Mouse (Mus musculus): ENCODE measurements around the gene Gpr26. TPM values are rescaled to one million over a fixed set of nuclear protein-coding genes. Genes with fewer than 3 reads are reported as not detected.

Gene Gpr26
- polyA plus RNA-seq, 1 experiment: not detected

DNA sequence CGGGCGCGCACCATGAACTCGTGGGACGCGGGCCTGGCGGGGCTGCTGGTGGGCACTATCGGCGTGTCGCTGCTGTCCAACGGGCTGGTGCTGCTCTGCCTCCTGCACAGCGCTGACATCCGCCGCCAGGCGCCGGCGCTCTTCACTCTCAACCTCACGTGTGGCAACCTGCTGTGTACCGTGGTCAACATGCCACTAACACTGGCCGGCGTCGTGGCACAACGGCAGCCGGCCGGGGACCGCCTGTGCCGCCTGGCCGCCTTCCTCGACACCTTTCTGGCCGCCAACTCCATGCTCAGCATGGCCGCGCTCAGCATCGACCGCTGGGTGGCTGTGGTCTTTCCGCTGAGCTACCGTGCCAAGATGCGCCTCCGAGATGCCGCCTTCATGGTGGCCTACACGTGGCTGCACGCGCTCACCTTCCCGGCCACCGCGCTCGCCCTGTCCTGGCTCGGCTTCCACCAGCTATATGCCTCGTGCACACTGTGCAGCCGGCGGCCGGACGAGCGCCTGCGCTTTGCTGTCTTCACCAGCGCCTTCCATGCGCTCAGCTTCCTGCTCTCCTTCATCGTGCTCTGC lies 745 bp downstream of the Gpr26 start:
- no peak for TF ChIP-seq CTCF (IDR thresholded peaks at IDR 0.05; ENCODE audit: control insufficient read depth, insufficient read depth, low read length)
- no peak for TF ChIP-seq POLR2A (IDR thresholded peaks at IDR 0.05; ENCODE audit: borderline replicate concordance, control insufficient read depth, low read depth, low read length)
- WGBS: 13% methylated on average over 57 of the region's 57 CpGs
- Histone ChIP-seq H3K27ac (ENCODE audit: control insufficient read depth, insufficient read depth, low read depth, low read length, poor library complexity) (no peak overlapping the region), H3K4me3 (replicated peaks; ENCODE audit: control insufficient read depth, low read depth, low read length) (no peak overlapping the region), H3K4me1 (ENCODE audit: control insufficient read depth, insufficient read depth, low read length) (no peaks in the 10 kb centered on the region)

DNA sequence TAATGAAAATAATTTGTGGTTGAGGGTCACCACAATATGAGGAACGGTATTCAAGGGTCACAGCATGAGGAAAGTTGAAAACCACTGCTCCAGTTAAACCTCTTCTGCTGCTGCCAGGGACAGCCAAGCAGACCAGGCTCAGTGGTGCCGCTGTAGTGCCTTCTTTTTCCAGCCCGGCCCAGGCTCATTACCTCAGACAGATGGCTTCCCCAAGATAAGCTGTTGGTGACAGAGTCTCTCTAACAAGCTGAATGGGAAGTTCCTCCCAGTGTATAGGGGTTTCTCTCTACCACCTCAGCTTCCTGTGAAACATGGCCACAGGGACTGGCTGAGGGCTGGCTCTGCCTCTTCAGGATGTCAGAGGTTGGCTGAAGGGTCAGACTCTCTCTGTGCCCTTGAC lies 4.0 kb downstream of the Gpr26 start:
- TF ChIP-seq CTCF (IDR thresholded peaks at IDR 0.05; ENCODE audit: control insufficient read depth, insufficient read depth, low read length): no peak
- no peak for TF ChIP-seq POLR2A (IDR thresholded peaks at IDR 0.05; ENCODE audit: borderline replicate concordance, control insufficient read depth, low read depth, low read length)
- WGBS: 0% methylated on average over 3 of the region's 3 CpGs
- Histone ChIP-seq H3K27ac (ENCODE audit: control insufficient read depth, insufficient read depth, low read depth, low read length, poor library complexity) (no peak overlapping the region), H3K4me3 (replicated peaks; ENCODE audit: control insufficient read depth, low read depth, low read length) (no peak overlapping the region), H3K4me1 (ENCODE audit: control insufficient read depth, insufficient read depth, low read length) (no peaks in the 10 kb centered on the region)

DNA sequence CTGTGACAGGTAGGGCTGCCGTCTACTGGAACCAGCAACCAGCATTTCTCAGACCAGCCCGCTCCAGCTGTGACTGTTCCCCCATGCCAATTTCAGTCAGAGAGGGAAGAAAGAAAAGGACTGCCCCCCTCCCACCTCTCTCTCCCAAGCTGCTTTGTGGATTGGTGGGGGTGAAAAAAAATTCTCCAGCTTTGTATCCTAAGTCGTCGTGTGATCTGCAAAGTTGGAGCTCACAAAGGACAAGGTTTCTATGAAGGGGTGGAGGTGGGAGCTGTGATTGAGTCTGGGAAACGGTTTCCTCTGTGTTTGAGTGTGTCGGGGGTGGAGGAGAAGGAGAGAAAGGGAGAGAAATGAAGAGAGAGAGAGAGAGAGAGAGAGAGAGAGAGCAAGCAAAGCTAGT lies 9.6 kb downstream of the Gpr26 start:
- TF ChIP-seq CTCF (IDR thresholded peaks at IDR 0.05; ENCODE audit: control insufficient read depth, insufficient read depth, low read length) (no peak), POLR2A (IDR thresholded peaks at IDR 0.05; ENCODE audit: borderline replicate concordance, control insufficient read depth, low read depth, low read length) (no peak)
- H3K4me3 ChIP-seq (replicated peaks; ENCODE audit: control insufficient read depth, low read depth, low read length): no peak overlapping the region
- no peak overlapping the region for H3K27ac ChIP-seq (ENCODE audit: control insufficient read depth, insufficient read depth, low read depth, low read length, poor library complexity)
- 70% methylated on average over 6 of the region's 6 CpGs for WGBS
- no peaks in the 10 kb centered on the region for H3K4me1 ChIP-seq (ENCODE audit: control insufficient read depth, insufficient read depth, low read length)

DNA sequence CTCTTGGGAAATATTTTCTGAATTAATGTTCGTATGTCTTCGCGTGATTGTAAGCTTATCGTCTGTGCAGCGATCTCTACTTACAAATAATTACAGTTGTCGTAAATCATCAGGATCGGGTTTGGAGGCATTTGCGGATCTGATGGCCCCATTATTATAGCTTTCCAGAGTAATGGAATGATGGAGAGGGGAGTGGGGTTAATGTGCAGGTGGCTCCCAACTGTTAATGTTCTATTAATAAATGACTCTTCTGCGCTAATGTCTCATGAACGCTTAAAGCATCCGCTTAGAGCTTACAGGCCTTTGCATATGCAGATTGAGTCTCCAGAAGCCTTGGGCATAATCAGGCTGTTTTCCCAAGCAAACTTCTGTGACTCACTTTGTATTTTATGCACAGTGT lies 12.3 kb downstream of the Gpr26 start:
- WGBS: 88% methylated on average over 11 of the region's 11 CpGs
- H3K27ac ChIP-seq (ENCODE audit: control insufficient read depth, insufficient read depth, low read depth, low read length, poor library complexity): no peak overlapping the region
- H3K4me3 ChIP-seq (replicated peaks; ENCODE audit: control insufficient read depth, low read depth, low read length): no peak overlapping the region
- TF ChIP-seq CTCF (IDR thresholded peaks at IDR 0.05; ENCODE audit: control insufficient read depth, insufficient read depth, low read length) (no peak), POLR2A (IDR thresholded peaks at IDR 0.05; ENCODE audit: borderline replicate concordance, control insufficient read depth, low read depth, low read length) (no peak)
- no peaks in the 10 kb centered on the region for H3K4me1 ChIP-seq (ENCODE audit: control insufficient read depth, insufficient read depth, low read length)

DNA sequence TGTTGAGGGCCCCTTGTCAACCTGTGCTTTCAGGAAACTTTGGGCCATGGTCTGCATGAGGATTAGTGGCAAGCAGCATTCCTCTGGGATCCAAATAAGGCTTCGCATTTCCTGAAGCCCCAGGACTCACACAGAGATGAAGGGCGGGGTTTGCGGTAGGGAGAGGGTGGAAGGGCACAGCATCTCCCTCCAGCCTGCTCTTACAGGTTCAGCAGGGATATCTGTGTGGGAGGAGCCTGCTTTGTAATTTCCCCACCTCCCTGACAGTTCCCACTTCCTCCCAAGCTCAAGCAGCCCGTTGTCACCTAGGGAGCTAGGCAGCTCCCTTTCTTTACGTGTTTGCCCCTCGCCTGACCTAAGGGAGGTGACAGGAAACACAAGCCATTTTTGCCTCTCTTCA lies 22.8 kb downstream of the Gpr26 start:
- Histone ChIP-seq H3K4me1 (ENCODE audit: control insufficient read depth, insufficient read depth, low read length) (no peaks in the 10 kb centered on the region), H3K27ac (ENCODE audit: control insufficient read depth, insufficient read depth, low read depth, low read length, poor library complexity) (no peak overlapping the region), H3K4me3 (replicated peaks; ENCODE audit: control insufficient read depth, low read depth, low read length) (no peak overlapping the region)
- no peak for TF ChIP-seq POLR2A (IDR thresholded peaks at IDR 0.05; ENCODE audit: borderline replicate concordance, control insufficient read depth, low read depth, low read length)
- no peak for TF ChIP-seq CTCF (IDR thresholded peaks at IDR 0.05; ENCODE audit: control insufficient read depth, insufficient read depth, low read length)
- WGBS: 29% methylated on average over 6 of the region's 6 CpGs

DNA sequence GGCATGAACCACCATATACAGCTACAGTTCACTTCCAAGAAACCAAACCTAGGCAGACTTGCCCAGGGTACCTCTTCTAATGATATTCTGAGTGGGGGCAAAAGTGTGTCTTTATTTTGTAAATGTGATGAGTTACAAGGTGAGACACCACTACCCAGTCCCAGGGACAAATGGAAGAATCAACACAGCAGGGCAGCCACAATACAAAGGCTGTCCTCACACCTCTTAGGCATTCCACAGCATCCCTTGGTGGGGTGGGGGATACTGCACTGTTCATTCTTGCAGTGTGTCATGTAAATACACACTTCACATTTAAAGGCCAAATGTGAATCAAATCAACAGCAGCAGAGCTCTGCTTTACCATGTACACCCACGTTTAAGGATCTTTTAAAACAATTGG lies 26.0 kb downstream of the Gpr26 start:
- no peak overlapping the region for H3K4me3 ChIP-seq (replicated peaks; ENCODE audit: control insufficient read depth, low read depth, low read length)
- no peaks in the 10 kb centered on the region for H3K4me1 ChIP-seq (ENCODE audit: control insufficient read depth, insufficient read depth, low read length)
- 47% methylated on average over 1 of the region's 1 CpGs for WGBS
- TF ChIP-seq CTCF (IDR thresholded peaks at IDR 0.05; ENCODE audit: control insufficient read depth, insufficient read depth, low read length): no peak
- no peak for TF ChIP-seq POLR2A (IDR thresholded peaks at IDR 0.05; ENCODE audit: borderline replicate concordance, control insufficient read depth, low read depth, low read length)
- H3K27ac ChIP-seq (ENCODE audit: control insufficient read depth, insufficient read depth, low read depth, low read length, poor library complexity): no peak overlapping the region

DNA sequence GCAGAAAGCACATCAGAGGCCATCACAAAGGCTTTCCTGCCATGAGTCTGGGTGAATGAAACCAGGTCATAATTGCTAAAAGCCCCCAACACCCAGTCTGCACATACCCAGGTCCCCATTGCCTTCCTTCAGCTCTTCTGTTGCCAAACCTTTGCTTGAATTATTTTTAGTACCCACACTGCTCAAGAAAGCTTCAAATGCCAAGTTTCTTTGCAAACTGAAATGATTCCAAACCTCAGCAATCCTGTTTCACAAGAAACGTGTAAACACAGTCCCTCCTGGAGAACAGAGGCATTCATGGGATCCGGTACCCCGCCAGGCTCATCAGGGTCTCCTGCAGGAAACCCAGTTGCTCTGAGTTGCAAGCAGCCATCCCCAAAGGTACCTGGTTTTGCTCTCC lies 26.6 kb downstream of the Gpr26 start:
- Histone ChIP-seq H3K27ac (ENCODE audit: control insufficient read depth, insufficient read depth, low read depth, low read length, poor library complexity) (no peak overlapping the region), H3K4me3 (replicated peaks; ENCODE audit: control insufficient read depth, low read depth, low read length) (no peak overlapping the region), H3K4me1 (ENCODE audit: control insufficient read depth, insufficient read depth, low read length) (no peaks in the 10 kb centered on the region)
- TF ChIP-seq CTCF (IDR thresholded peaks at IDR 0.05; ENCODE audit: control insufficient read depth, insufficient read depth, low read length): no peak
- no peak for TF ChIP-seq POLR2A (IDR thresholded peaks at IDR 0.05; ENCODE audit: borderline replicate concordance, control insufficient read depth, low read depth, low read length)
- 68% methylated on average over 3 of the region's 3 CpGs for WGBS

DNA sequence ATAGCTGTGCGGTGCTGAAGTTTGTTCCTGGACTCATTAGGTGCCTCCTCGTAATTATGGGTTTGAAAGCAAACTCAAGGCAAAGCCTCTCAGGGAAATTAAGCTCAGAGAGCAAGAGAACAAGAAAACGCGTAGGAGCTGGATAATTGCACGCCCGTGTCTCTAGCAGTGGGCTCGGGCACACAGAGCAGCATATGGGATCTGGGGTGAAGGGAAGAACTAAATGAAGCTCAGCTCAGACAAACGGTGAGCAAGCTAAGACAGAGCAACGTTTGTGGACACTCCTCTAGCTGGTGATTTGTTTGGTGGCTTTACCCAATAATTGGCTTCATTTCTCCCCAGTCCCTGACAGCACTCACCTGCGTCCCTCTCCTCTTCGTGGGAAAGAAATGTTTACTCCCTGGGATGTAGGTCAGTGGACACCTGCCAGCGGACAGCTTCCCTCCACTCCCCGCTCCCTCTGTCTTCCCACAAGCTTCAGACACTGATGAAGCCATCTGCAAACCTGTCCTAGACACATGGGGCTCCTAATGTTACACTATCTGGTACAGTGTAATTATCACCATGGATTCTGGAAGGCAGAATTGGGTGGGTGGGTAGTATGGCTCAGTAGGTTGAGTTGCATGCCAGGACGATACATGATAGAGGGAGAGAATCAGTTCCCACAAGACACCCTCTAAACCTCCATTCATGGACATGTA lies 39.9 kb downstream of the Gpr26 start:
- H3K4me1 ChIP-seq (ENCODE audit: control insufficient read depth, insufficient read depth, low read length): no peaks in the 10 kb centered on the region
- H3K4me3 ChIP-seq (replicated peaks; ENCODE audit: control insufficient read depth, low read depth, low read length): no peak overlapping the region
- 78% methylated on average over 14 of the region's 14 CpGs for WGBS
- TF ChIP-seq POLR2A (IDR thresholded peaks at IDR 0.05; ENCODE audit: borderline replicate concordance, control insufficient read depth, low read depth, low read length) (no peak), CTCF (IDR thresholded peaks at IDR 0.05; ENCODE audit: control insufficient read depth, insufficient read depth, low read length) (no peak)
- no peak overlapping the region for H3K27ac ChIP-seq (ENCODE audit: control insufficient read depth, insufficient read depth, low read depth, low read length, poor library complexity)
